ENCODE assay signal across 20 mouse cellular contexts in genomic region chr9:111220551-111221080, GRCm38 (mm10). TPM values are rescaled to one million over a fixed set of nuclear protein-coding genes. Genes with fewer than 3 reads are reported as not detected.
DNase-seq lines count a peak whose midpoint lies in the region; ATAC-seq lines count a peak whose summit lies in the region.
"Had no signal": no experiment of that assay in that cellular context is flagged by ENCODE, and none has a peak within 500 bp of the region (broad histone marks: within the 10 kb centered on the region; RNA-seq: fewer than 3 reads in every experiment).

No protein-coding gene starts in this region.

- H3K4me2 ChIP-seq in hindbrain, embryonic 11.5 days (replicated peaks; ENCODE audit: low read depth, low read length) = no peak overlapping the region
- H3K4me2 ChIP-seq: embryonic facial prominence, embryonic 13.5 days; forebrain, embryonic 13.5 days; heart, embryonic 13.5 days; hindbrain, embryonic 13.5 days had no signal

- H3K27ac ChIP-seq in hindbrain, embryonic 11.5 days (ENCODE audit: low read depth, low read length) = no peak overlapping the region
- H3K27ac ChIP-seq: embryonic facial prominence, embryonic 13.5 days; forebrain, embryonic 13.5 days; gastrocnemius, adult 2 months; heart, embryonic 13.5 days; hindbrain, embryonic 13.5 days; hindbrain, postnatal 0 days had no signal

- peaks cover 4% of the 10 kb centered on the region for H3K36me3 ChIP-seq in splenic B cell, adult 2 months (ENCODE audit: control insufficient read depth, insufficient read depth, low read length, poor library complexity, severe bottlenecking)
- 0 out of 2 replicates have a peak, but pooled peaks cover 5% of the 10 kb centered on the region for H3K36me3 ChIP-seq in hindbrain, embryonic 11.5 days (ENCODE audit: control insufficient read depth, insufficient read depth, low read length)

- no peaks in the 10 kb centered on the region for H3K9me3 ChIP-seq in hindbrain, embryonic 11.5 days (ENCODE audit: control insufficient read depth, low read length)
- H3K9me3 ChIP-seq: embryonic facial prominence, embryonic 13.5 days; forebrain, embryonic 13.5 days; heart, embryonic 13.5 days; hindbrain, embryonic 13.5 days had no signal

- no peaks in the 10 kb centered on the region for H3K27me3 ChIP-seq in splenic B cell, adult 2 months (ENCODE audit: control insufficient read depth, insufficient read depth, low read length, poor library complexity, severe bottlenecking)
- H3K27me3 ChIP-seq in hindbrain, embryonic 11.5 days (ENCODE audit: control insufficient read depth, insufficient read depth, low read length) = no peaks in the 10 kb centered on the region
- H3K27me3 ChIP-seq: embryonic facial prominence, embryonic 13.5 days; forebrain, embryonic 13.5 days; heart, embryonic 13.5 days; hindbrain, embryonic 13.5 days had no signal

- H3K4me1 ChIP-seq in hindbrain, embryonic 11.5 days (replicated peaks; ENCODE audit: control insufficient read depth, insufficient read depth, low read length) = no peaks in the 10 kb centered on the region
- H3K4me1 ChIP-seq: forebrain, embryonic 13.5 days; hindbrain, embryonic 13.5 days had no signal

- no peak overlapping the region for H3K9ac ChIP-seq in hindbrain, embryonic 11.5 days (ENCODE audit: low read depth, low read length)
- H3K9ac ChIP-seq: embryonic facial prominence, embryonic 13.5 days; forebrain, embryonic 13.5 days; heart, embryonic 13.5 days; hindbrain, embryonic 13.5 days had no signal

- ATAC-seq in common myeloid progenitor, adult 5-6 weeks (replicated peaks; ENCODE audit: low read depth, poor library complexity, severe bottlenecking) = peak; percentile 48; the same call in 1 of the 2 replicates
- peak; percentile 40; the same call in 1 of the 2 replicates for ATAC-seq in megakaryocyte progenitor cell, adult 5-6 weeks (replicated peaks; ENCODE audit: poor library complexity)
- no peak for ATAC-seq in hindbrain, embryonic 11.5 days (ENCODE audit: low FRiP score)
- ATAC-seq: CD4-positive, CD25-positive, alpha-beta regulatory T cell, adult 4 months; forebrain, embryonic 13.5 days; hindbrain, postnatal 0 days had no signal

- H3K4me3 ChIP-seq in hindbrain, embryonic 11.5 days (ENCODE audit: low read depth, low read length) = no peak overlapping the region
- H3K4me3 ChIP-seq: embryonic facial prominence, embryonic 13.5 days; forebrain, embryonic 13.5 days; gastrocnemius, adult 2 months; heart, embryonic 13.5 days; hindbrain, embryonic 13.5 days had no signal

- peak; percentile 15 to 24 for DNase-seq in B cell, adult 2 months
- DNase-seq in splenic B cell, adult 2 months (ENCODE audit: low read depth, low spot score) = peak; percentile 45
- DNase-seq in retina, postnatal 1 day = no peak
- DNase-seq in hindbrain, embryonic 11.5 days (ENCODE audit: low spot score) = no peak
- no peak for DNase-seq in cerebellum, adult 11-12 months
- DNase-seq: adrenal gland, postnatal 10 days; cerebellum, adult 8-10 months; cerebellum, postnatal 14 days; gastrocnemius, adult 2 months; gastrocnemius, postnatal 25 days; heart, adult 11 months; heart, postnatal 36 days had no signal

- WGBS in hindbrain, embryonic 11.5 days = 91% methylated on average over 5 of the region's 5 CpGs

RNA-seq across cellular contexts. Expression of gene Mlh1, which starts 51.0 kb away (rescaled TPM):
- total RNA-seq in common myeloid progenitor, adult 5-6 weeks (2017) = 46.5 and 49.7 TPM in 2 replicates
- total RNA-seq in megakaryocyte progenitor cell, adult 5-6 weeks (2015) = 51.8 and 51.9 TPM in 2 replicates
- total RNA-seq in megakaryocyte progenitor cell, adult 5-6 weeks (2017) = 46.6 and 58.4 TPM in 2 replicates
- 38.5 and 45.5 TPM in 2 replicates for polyA plus RNA-seq in hindbrain, embryonic 11.5 days (2014; fragmentation: Nextera tagmentation; extraction: Ambion mirVana)

RNA-seq across cellular contexts. Expression of gene Epm2aip1, which starts 51.1 kb away (rescaled TPM):
- 22.5 and 33.7 TPM in 2 replicates for total RNA-seq in common myeloid progenitor, adult 5-6 weeks (2017)
- 19.1 and 23.8 TPM in 2 replicates for total RNA-seq in megakaryocyte progenitor cell, adult 5-6 weeks (2015)
- total RNA-seq in megakaryocyte progenitor cell, adult 5-6 weeks (2017) = 12.4 and 17.8 TPM in 2 replicates
- polyA plus RNA-seq in hindbrain, embryonic 11.5 days (2014; fragmentation: Nextera tagmentation; extraction: Ambion mirVana) = 36.3 and 43.5 TPM in 2 replicates

Comparison
In these comparisons a context has a peak if more than half of its experiments do, and no peak if none do; other contexts are left out.
1. DNase-seq: peak in B cell, adult 2 months (2 of 2) and splenic B cell, adult 2 months (single experiment); none in retina, postnatal 1 day (single experiment), hindbrain, embryonic 11.5 days (single experiment) and cerebellum, adult 11-12 months (single experiment).